Mouse (Mus musculus): ENCODE results near the gene Adat1.
"Not testable (repeated sequence)": the region's sequence is repeated elsewhere in the genome, so short reads cannot be mapped to it uniquely, and the experiment has no call there.

Gene Adat1

DNA sequence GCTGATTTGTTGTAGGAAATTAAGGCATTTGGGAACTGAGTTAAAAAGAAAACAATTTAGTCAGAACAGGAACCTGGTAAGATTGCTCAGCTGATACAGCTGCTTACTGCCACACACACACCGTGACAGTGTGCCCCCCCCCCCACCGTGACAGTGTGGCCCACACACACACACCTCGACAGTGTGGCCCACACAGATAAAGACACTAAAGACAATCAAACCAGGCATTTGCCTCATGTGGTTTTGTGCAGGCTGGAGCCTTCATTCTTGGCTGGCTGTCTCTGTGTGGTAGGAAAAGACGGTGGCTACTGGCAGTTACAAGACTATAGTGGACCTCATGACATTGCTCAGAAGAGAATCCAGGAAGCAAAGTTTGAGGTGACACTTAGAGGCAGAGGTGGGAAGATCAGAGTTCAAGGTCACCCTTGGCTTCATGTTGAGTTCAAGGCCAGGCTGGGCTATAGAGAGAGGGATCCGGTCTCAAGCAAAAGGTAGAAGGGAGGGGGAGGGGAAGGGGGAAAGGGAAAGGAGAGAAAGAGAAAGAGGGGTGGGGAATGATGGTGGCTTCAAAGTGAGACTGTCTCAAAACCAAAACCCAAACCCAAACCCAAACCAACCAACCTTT is 24.7 kb downstream of the Adat1 start:
- no peak for DNase-seq

DNA sequence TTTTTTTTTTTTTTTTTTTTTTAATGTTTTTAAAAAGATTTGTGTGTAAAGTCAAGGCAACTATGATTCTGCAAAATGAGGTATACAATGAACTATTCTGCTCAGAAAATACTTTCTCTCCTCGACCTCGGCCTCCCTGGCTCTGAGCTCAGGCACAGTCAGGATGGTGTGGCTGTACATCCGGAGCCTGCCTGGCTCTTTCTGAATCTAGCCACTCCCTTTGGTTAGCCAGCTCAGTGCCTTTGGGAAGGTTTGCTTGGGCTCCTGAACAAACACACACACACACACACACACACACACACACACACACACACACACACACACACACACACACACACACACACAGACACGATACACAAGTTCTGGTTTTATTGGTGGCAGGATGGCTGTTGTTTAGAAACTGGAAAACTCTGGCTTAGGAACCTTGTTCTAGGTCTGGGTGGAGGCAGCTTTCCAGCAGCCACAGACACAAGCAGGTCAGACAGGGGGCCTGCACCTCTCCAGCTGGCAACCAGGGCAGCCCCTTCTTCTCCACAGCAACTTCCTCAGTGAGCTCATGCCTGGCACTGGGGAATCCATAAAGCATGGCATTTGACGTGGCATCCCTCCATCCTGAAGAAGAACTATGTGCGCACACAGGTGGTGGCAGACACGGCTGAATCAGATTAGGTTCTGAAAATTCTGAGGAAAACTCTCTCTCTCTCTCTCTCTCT is 27.1 kb downstream of the Adat1 start:
- no peak for DNase-seq

DNA sequence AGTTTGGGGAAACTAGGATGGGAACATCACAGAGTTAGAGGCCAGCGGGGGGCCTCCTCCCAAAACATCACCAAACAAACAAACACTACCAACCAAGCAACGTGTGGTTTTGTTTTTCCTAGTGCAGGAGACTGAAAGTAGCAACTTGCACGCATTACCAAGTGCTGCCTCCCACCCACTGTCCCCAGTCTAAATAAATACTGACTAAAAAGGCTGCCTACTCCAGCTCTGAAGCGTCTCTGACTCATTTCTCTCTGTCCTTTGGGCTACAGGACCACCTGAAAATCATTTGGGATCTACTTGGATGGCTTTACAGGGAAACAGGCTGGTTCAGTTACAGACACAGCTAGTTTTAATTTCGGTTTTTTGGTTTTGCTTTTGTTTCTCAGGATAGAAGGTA is 27.8 kb downstream of the Adat1 start:
- no peak for DNase-seq

DNA sequence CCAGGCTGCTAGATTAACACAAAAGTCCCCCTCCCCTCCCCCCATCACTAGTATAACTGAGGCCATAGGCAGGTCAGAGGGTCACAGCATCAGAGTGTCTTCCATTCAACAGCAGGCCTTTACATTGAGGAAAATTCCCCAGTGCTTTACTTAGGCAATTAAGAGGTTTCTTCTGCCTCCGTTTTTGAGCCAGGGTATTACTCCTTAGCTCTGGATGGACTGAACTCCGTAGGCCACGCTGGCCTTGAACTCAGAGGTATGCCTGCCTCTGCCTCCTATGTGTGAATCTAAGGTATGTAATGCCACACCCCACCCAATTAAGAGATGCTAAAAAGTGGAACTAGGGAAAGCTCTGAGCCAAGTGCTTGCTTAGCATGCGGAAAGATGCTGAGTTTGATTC is 28.6 kb downstream of the Adat1 start:
- no peak for DNase-seq

DNA sequence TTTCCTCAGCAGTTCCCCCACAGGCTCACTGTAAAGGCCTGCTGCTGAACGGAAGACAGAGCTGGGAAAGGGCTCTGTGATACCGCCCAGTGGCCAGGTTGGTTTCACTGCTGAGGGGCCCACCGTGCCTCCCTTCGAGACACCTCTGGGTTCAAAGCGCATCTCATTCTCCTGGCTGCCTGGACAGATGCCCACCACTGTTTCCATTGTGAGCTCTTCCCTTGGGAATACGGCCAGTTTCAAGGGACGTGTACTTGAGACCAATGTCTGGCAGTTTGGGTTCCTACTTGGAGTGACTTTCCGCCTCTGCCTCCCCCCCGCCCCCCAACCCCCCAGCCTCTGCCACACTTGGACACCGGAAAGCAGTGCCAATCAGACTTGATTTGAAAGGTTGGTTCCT is 29.0 kb downstream of the Adat1 start:
- no peak for DNase-seq

DNA sequence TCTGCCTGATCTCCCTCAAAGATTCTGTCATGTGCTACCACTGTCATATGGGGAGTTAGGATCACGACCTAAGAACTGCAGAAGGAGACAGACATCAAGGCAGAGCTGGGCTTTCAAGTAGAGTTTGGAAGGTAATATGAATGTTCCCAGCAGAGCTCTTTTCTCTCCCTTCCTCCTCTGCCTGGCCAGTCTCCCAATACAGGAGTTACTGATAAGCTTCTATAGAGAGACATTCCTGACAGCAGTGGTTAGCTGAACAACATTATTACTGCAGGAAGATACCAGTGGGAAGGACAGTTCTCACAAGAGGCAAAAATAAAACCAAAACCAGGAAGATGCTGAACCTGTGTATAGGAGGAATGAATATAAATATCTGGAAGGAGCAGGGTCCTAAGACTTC is 29.5 kb downstream of the Adat1 start:
- DNase-seq = no peak

DNA sequence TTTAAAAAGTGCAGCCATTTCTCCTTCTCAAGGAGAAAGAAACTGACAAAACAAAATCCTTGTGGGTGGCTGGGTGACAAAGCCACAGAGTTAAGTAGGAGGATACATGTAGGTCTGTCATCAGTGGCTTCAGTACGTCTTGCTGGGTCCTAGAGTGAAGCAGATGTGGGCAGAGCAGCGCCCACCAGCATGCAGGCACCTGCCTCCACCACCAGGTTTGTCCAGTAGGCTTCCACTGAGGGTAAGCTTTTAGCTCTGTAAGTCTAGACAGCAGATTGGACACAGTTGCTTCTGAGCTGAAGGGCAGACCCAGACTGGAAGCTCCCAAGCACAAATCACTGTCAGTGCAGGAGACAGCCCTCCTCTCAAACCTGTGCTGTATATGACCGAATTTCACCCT is 30.8 kb downstream of the Adat1 start:
- DNase-seq = no peak

DNA sequence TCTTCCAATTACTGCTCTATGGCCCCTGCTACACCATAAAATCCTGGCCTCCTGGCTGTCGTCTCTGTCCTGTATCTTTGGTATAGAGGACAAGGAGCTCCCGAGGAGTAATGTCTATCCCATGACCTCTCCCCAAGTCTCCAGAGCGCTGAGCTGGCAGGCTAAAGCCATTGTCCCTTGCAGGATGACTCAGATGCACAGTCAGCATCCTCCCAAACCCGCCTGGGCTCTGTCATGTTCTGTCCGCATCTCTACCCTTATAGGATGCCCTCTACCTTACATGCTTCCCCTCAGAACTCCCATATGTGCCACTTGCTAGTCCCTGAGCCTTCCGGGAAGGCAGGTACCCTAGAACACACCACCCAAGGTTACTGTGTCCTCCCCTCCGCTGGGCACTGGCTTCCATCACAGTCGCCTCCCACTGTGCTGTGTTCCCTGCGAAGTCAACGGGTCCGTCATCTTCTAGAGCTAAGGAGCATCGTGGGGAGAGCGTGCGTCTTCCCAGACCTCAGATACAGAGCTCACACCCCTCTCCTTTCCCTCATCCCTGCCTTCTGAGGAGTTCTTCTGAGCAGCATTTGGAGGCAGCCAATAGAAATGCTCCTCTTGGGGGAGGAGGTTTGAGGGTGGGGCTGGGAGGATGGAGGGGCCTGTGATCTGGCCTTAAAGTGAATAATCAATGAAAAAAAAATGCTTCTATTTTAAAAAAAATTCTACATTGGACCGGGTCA is 31.3 kb downstream of the Adat1 start:
- DNase-seq = no peak

DNA sequence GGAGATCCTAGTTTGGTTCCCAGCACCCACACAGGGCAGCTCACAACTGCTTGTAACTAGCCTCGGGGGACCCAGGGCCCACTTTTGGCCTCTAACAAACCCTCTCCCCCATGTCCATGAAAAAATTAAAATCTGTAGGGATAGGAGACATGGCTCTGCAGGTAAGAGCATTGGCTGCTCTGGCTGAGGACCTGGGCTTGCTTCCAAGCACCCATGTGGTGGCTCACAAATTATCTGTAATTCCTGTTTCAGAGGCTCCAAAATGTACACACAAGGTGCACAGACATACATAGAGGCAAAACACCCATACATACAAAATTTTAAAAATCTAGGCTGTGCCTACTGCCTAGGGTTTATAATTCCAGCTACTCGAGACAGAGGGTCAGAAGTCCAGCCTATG is 34.9 kb downstream of the Adat1 start:
- DNase-seq = no peak

DNA sequence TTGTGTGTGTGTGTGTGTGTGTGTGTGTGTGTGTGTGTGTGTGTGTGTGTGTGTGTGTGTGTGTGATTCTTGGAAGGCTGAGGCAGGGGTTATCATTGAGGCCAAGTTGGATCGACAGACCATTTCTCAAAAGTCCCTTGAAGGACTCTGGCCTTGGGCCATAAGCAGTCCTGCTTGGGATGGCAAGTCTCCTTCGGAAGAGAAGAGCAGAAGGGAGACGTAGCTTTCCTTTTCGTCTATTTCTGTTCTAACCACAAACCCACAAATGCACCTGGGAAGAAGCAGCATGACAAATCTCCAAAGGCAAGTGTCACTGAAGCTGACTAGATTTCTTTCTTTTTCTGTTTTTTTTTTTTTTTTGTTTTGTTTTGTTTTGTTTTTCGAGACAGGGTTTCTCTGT is 36.2 kb downstream of the Adat1 start:
- DNase-seq = no peak

DNA sequence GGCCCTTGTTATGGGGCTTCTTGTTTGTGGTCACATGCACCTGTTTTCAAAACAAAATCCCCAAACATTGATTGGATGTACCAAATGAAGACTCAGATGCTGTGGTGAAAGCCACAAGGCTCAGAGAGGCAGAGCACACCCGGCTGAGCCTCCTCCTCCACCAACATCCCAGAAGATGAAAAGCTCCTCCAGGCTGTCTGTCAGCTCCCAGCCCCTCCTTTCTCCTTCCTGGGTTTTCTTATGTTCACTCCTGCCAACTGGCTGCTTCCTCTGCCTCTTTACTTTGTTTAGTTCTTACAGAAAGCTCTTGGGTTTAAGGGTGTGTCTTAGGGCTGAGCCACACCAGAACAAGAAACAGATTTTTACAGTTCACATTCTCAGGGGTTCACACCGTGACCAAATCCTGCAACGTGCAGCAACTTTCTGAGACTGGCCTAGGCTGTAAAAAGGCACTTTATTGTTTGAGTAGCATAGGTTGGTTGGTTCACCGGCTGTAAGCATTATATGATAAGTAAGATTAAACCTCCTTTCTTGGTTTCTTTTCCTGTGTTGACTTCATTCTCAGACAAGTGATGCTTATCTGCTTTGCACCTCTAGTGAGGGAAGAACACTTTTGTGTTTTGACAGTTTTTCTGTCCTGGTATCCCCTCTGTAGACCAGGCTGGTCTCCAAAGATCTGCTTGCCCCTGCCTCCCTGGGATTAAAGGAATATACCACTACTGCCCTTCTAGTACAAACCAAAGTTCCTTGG is 37.1 kb downstream of the Adat1 start:
- peak in 1 of 2 experiments; percentile 10 for DNase-seq

DNA sequence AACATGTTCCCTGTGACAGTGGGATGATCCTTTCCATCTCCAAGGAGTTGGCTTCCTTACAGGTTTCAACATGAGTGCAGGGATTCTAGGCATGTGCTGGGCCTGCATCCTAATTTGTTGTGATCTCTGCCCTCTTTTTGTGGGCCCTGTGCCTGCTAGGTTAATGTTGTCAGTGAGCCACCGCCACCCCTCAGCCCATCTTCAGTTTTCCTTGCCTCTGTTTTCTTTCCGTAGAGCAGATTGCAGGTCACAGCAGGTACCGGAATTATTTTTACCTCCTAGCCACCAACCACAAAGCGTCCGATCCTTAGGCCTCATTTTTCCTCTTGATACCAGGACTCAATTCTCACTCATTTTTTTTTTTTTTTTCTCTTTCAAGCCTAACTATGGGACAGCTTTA is 40.2 kb downstream of the Adat1 start:
- no peak for DNase-seq

DNA sequence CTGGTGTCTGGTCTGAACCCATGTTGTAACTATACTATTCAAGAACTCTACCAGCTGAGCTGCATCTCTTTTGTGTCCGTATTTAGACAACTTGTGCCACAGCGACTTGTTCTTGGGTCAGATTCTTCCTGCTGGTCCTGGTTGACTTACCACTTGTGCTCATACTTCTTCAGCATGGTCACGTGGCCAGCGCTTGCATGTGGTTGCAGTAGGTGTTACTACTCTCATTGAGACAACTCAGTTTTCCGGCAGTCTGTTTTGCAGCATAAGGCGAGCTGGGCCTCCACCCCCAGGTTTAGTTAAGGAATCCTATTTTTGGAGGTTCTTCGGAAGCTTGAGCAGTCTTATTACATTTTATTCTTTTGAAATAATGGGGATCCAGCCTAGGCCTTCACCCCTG is 40.8 kb downstream of the Adat1 start:
- DNase-seq = peak; percentile 10 to 15

DNA sequence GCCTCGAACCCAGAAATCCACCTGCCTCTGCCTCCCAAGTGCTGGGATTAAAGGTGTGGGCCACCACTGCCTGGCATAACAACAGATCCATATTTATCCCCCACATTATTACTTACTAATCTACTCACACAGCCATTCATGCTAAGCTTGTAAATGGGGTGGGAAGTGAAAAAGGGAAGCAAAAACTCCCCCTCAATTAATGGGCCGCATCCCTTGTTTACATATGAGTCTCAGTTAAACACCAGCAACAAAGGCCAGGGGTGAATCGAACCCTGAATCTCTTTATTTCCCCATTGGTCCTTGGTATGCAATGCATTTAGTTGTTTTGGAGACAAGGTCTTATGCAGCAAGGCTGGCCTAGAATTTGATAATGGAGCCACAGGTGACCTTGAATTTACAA is 41.3 kb downstream of the Adat1 start:
- no peak for DNase-seq

DNA sequence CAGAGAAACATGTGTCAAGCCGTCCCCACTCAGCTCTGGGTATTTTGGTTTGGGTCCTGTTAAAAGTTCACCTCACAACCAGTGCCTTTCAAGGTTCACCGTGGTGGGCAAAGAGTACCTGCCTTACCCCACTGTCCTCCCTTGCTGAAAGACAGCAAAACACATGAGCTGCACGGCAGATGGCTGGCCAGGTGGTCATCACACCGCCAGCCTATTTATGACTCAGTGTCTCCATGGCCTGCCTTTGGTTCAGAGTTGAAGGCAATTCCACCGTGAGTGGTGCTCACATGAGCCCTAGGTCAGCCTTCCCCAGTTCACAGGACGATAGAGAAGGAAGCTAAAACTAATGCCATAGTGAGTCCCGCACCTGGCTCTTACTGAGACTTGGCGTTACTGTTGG is 44.1 kb downstream of the Adat1 start:
- DNase-seq = no peak

DNA sequence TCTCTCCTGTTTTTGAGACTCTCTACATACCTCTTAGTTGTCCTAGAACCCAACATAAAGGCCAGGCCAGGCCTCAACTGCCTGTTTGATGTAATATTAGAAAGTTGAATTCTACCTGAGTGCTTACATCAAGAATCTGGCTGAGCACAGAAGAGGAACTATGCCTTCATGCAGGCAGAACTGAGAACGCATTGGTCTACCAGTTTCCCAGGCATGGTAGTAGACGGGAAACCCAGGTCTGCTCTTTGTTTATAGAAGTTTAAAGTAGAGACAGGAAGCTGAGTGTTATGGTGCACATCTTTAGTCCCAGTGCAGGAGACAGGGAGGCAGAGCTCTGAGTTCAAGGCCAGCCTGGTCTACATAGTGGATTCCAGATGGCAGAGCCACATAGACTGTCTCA is 45.0 kb downstream of the Adat1 start:
- DNase-seq = no peak

DNA sequence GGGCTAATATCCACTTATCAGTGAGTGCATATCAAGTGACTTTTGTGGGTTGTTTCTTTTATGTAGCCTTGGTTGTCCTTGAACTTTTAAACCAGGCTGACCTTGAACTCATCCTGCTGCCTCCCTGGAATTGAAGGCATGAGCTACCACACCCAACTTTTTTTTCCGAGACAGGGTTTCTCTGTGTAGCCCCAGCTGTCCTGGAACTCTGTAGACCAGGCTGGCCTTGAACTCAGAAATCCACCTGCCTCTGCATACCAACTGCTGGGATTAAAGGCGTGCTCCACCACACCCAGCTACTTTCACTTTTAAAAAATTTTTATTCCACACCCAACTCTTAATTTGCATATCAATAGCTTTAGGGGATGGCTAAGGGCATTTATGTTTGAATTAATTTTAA is 48.6 kb downstream of the Adat1 start:
- no peak for DNase-seq

DNA sequence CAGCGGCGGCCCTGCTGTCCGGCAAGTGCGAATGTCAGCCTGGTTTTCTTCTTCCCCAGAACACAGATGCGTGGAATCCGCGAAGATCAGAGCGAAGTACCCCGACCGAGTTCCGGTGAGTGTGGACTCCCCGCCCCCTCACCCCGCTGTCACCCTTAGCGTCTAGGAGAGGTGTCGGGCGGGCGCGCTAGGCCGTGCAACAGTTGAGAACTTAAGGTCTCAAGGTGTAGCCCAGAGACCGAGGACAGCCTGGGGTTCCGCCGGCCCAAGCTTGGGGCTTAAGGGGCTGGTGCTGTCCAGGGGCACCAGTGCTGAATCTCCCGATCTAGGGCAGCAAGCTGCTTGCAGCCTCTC is 51.0 kb downstream of the Adat1 start:
- peak; percentile 23 to 38 for DNase-seq

DNA sequence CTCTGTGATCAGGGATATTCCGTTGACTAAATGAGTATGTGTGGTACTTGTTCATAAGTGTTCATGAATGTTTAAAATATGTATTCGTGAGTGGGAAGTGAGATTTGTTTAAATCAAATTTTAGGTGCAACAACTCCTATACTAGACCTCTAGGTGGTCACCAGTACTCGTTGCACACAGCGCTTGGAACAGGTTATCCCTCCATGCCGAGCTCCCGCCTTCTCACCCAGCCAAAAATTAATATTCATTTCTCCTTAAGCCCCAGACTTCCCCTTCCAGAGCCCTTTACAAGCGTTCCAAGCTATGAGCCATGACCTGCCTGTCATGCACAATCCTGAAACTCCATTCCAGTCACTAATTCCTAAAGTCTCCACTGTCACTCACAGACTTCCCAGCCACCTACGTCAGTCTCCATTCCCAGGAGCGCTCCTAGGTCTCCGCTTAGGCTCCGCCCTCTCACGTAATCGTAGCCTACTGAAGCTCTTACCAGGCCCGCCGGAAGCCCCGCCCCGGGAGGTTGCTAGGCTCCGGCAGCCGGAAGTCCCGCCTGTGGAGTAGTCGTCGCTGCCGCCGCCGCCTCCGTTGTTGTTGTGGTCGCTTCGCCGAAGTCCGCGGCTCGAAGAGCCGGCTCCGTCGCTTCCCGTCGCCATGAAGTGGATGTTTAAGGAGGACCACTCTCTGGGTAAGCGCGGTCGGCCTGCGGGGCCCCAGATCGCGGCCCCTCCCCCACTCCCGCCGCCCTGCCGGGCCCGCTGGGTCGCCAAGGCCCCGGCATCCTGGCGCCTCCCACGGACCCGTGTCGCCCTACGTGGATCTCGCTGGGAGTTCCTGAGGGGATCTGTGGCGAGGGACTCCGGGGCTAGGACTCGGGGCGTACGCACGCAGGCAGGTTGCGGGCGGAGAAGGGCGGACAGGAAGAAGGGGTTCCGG is 51.7 kb downstream of the Adat1 start, which contains the start of gene Gabarapl2:
Gene Gabarapl2, plus strand, starts transcription at position 533 of the 930 bp plus-strand sequence.
- DNase-seq = peak; percentile 98 to 99

DNA sequence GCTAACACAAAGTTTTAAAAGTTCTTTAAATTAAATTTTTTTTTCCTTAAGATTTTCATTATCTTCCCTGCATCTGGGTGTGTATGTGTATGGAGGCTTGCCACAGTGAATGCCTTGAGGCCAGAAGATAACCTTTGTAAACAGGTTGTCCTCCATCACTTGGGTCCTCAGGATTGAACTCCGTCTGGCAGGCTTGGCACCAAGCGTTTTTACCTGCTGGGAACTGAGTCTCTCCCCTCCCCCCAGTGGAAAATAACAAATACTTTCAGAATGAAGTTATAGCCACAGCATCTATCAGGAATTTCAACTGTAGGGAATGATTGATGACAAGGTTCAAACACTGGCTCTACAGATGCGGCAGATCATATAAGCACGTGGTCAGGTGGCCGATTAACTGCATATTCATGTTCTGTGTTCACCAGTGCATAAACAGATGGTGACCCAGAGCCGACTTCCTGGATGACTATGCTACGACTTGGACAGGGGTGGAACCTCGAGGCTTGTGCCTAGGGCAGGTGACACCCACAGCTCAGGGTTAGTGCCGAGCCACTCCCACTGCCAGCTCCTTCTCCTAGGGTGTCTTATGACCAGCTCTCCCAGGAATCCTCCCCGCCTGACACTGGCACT is 52.5 kb downstream of the Adat1 start:
- DNase-seq = peak; percentile 75 to 82

DNA sequence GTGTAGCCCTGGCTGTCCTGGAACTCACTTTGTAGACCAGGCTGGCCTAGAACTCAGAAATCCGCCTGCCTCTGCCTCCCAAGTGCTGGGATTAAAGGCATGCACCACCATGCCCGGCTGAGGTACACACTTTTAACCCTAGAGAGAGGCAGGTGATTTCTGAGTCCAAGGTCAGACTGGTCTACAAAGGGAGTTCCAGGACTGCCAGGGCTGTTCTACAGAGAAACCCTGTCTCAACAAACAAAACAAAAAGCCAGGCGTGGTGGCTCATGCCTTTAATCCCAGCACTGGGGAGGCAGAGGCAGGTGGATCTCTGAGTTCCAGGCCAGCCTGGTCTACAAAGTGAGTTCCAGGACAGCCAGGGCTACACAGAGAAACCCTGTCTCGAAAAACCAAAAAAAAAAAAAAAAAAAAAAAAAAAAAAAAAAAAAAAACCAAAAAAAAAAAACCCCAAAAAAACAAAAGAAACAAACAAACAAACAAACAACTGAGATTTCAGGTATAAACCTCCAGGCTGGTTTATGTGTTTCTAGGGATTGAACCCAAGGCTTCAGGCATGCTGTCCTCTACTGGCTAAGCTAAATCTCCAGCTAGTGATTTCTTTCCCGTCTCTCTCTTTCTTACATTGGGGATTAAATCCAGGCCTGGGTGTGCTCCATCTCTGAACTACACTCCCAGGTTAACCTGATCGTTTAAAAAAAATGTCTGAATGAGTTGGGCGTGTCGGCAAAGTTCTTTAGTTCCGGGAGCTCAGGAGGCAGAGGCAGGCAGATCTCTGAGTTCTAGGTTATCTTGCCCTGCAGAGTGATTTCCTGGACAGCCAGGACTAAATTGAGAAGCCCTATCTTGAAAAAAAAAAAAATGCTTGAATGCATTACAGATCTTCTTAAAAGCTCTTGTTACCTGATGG is 53.8 kb downstream of the Adat1 start:
- not testable (repeated sequence) for DNase-seq

Data from lung, adult 18-20 months (tissue).